Mouse (Mus musculus) retina, postnatal 1 day (tissue): ENCODE measurements around the gene Mesd.
A peak's percentile ranks its signal among the peaks of the same experiment; 100 is the strongest.
"Not testable (repeated sequence)": the region's sequence is repeated elsewhere in the genome, so short reads cannot be mapped to it uniquely, and the experiment has no call there.

Experiments used
- DNase-seq: peaks from one replicate; pipeline ENCODE4 v3.0.0-alpha.2; 2012

Gene Mesd

DNA sequence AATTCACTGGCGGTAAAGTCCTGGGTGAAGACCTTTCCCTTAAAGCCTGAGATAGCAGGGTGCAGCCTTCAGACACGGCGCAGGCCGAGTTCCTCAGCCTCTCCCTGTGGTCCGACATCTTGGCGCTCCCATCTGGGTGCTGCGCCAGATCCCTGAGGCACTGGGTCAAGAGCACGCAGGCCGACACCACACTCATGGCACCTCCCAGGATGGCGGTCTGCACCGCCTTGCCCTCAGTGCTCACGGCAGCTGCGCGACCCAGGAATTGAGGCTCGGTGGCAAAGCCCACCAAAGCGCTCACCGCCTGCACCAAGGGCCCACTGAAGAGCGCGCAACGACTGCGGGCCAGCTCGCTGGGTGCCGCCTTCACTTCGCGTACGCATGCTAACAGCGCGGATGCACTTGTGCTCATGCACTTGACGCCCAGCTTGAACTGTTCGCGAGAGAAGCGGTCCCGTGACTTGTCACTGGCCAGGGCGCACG, 2.1 kb upstream of the Mesd start:
- DNase-seq = no peak

GRCm38 (mm10) chr7:83882633-83883275, 1.5 kb upstream of the Mesd start:
- peak; percentile 66 for DNase-seq

DNA sequence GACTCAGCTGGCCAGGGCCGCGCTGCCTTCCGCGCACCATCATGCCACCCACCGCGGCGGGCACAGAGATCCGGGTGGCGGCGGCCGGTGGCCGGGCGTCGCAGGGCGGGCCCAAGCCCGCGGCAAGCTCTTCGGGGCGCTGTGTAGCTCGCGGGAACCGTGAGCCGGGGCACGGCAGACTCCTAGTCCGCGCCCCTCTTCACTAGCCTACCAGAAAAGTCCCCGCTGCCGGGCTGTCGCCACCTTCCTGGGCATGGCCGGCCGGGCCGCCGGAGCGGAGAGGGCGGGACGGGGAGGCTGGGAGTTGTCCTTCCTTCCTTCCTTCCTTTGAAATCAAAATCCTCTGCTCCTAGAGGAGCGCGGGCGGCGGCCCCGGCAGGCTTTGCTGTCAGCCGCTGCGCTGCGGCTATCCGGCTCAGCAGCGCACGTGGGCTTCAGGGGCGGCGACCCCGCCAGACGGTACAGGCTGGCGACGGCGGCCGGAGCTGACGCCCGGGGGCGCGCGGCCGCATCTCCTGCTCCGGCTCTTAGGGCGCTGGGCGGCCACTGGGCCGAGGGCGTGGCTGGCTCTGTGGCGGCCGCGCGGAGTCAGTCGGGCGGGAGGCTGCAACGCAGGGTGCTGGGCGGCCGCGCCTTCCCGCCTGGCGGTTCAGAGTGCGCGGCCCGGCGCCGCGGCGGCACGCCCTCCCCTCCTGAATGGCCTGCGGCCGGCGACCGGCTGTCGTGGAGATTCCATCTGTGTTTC, 818 bp upstream of the Mesd start:
- peak; percentile 87 for DNase-seq

DNA sequence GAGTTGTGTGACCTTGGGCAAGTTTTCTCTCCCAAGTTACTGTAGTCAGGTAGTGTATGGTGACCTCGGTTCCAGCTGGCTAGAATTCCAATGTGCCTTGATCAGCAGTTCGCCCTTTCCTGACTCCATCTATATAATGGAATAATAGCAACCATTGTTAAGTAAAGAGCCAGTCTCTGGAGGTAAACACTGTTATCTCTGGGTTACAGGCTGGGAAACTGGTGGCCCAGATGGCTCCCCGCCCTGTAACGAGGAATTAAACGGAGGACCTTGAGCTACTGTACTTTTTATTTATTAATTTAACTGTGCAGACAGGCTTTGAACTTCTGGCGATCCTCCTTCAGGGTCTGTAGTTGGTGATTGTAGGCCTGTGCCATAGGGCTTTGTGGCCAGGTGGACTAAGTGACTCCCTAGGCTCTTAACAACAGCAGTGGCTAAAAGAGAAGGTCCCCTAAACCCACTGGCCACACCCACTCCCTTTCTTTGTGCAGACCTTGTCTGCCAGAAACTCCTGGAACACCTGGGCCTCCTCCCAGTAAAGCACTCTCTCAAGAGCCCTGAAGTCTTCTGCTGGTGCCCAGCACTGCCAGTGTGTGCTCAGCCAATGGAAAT, 761 bp downstream of the Mesd start:
- no peak for DNase-seq

- no peak for DNase-seq
Measured at GRCm38 (mm10) chr7:83885835-83886234, 1.6 kb downstream of the Mesd start.

DNA sequence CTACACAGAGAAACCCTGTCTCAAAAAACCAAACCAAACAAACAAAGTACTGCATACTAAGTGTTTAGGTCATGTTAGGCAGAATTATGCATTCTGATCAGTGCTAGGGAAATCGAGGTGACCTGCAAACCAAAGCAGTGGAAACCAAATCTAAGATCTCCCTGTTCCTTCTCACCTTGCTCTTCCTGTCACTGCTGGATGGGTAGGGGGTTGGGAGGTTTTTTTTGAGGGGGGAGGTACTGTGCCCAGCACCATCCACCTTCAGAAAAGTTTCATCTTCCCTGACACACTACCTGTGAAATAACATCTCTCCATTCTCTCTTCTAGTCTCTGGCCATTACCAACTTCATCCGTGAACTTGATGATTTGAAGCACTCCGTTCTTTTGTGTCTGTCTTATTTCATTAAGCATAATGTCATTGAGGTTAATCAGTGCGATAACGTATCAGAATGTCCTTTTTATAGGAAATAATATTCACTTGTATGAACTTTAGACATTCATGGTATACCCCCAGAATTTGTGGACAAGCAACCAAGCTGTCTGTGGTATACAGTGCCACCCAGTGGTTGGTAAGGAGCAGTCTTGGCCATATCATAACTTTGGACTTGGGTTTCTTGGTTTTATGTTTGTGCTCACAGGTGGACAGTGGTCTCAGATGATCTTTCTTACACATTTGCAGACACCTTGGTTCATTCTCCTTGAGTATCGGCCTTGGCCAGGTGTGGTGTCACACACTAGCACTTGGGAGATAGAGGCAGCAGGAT, 2.3 kb downstream of the Mesd start:
- DNase-seq = peak; percentile 32

DNA sequence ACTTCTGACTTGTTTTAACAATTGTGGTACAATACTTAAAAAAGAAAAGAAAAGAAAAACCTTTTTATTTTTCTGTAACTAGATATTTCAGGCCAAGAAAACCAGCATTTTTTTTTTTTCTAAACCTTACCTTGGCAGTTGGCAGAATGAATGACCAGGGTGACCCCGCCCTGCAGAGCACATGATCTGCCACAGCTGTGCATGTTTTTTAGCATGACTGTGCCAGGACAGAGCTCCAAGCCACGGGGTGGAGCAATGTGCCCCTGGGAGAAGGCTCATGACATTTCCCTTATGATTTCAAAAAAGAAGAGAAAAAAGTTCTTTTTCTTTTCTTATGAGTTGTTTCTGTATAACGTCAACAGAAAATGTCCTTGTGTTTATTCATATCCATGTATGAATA, 5.1 kb downstream of the Mesd start:
- DNase-seq = no peak

GRCm38 (mm10) chr7:83889946-83890345, 5.7 kb downstream of the Mesd start:
- not testable (repeated sequence) for DNase-seq

- DNase-seq = peak; percentile 97
Measured at GRCm38 (mm10) chr7:83891433-83892332, 7.4 kb downstream of the Mesd start.

GRCm38 (mm10) chr7:83892333-83892669, 8.0 kb downstream of the Mesd start:
- DNase-seq = no peak

DNA sequence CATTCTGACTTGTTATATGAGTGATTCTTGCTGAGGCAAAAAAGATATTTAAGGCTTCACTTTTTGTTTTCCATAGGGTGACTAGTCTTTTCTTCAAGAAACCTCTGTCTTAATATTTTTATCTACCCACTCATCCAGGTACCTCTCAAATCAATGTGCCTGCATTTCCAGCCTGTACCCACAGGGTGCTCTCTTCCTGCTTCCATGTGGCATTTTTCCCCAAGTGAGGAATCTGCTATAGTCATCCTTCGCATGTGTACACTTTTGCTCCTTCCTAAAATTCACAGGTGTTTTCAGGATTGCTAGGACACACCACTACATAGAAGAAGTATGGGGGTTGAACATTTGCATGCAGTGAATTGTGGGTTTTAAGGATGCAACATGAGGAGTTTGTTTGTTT, 10.1 kb downstream of the Mesd start:
- DNase-seq = no peak

- DNase-seq = no peak
Measured at GRCm38 (mm10) chr7:83896077-83896740, 11.9 kb downstream of the Mesd start.

- no peak for DNase-seq
Measured at GRCm38 (mm10) chr7:83898267-83898666, 14.0 kb downstream of the Mesd start.

- DNase-seq = no peak
Measured at GRCm38 (mm10) chr7:83900519-83900918, 16.3 kb downstream of the Mesd start.

- no peak for DNase-seq
Measured at GRCm38 (mm10) chr7:83901425-83901824, 17.2 kb downstream of the Mesd start.

DNA sequence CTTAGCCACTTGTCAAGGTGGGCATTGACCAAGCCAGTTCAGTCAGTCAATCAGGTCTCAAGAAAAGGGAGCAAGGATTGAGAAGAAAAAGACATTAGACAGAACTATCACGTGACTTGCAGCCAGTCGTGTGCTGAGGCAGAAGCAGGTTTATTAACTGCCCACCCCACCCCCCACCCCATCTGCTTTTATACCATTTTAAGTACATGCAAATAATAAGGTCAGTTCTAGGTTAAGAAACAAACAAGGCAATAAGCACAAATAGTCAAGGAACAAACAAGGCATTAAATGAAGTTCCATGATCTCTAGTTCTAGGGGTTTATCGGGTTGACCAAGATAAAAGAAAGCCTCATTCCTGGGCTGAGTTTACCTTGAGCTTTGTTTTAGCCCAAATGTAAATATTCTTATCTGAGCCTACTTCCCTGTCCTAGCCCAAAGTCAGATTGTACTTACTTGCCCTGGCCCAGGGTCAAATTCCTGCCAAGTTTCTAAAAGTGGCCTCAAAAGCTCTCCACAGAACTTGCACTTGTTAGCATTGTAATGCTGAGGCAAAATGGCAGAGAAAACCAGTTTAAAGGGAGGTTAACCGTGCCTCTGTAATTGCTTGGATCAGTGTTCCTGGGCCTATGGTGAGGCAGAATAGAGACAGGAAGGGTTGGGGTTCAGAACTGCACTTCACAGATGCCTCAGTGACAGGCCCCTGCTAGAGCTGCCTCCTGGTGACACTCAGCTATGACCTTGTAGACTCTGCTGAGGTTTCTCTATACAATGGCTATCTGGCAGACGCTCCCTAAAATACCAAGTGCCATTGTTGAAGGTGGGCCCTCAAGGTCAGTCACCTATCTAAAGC, 18.3 kb downstream of the Mesd start:
- DNase-seq = no peak

GRCm38 (mm10) chr7:83904831-83905230, 20.6 kb downstream of the Mesd start:
- DNase-seq = no peak

DNA sequence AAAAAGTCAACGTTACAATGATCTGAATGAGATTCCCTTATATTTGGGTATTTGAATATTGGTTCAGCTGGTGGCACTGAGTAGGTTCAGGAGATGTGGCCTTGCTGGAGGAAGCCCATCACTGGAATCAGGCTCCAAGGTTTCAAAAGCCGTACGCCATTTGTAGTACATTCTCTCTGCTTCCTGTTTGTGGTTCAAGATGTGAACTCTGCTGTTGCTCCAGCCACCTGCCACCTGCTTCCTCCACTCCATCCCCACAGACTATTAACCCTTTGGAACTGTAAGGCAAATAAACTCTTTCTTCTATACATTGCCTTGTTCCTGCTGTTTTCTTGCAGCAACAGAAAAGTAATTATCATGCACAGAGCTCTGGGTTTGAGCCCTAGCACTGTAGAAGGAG, 27.6 kb downstream of the Mesd start:
- DNase-seq = no peak

DNA sequence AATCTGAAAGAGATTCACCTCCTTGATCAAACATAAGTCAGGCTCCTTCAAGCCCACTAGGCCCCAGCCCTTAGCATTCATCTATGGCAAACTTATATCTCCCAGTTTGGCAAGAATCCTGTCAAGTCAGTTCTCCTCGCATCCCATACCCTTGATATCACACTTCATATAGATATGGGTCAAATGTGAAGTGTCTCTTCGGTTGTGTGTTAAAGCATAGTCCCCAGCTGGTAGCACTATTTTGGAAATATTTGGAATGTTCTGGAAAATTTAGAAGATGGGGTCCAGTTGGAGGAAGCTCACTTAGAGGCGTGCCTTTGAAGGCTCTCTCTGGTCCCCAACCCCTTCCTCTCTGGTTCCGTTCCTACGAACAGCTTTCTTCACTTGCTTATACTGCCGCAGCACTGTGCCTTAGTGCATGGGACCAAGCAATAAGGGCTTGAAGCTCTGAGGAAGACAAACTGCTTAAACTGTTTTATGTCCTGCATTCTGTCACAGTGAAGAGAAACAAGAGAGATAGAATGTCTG, 29.2 kb downstream of the Mesd start:
- no peak for DNase-seq

DNA sequence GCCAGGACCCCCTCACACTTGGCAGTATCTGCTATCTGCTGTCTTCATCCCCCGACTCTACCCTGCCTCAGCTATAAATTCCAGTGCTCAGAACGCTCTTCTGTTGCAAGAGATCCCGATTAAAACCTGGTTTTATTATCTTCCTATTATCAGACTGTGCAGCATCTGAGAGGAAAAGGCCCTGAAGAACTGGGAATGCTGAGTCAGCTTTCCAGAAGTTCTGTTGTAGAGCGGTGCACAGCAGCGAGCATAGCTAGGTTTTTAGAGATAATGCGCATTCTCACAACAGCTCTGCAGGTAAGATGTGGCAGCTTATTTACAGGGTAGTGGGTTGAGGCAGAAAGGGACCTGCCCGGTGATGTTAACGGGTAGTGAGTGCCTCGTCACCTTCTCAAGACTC, 29.7 kb downstream of the Mesd start:
- no peak for DNase-seq

DNA sequence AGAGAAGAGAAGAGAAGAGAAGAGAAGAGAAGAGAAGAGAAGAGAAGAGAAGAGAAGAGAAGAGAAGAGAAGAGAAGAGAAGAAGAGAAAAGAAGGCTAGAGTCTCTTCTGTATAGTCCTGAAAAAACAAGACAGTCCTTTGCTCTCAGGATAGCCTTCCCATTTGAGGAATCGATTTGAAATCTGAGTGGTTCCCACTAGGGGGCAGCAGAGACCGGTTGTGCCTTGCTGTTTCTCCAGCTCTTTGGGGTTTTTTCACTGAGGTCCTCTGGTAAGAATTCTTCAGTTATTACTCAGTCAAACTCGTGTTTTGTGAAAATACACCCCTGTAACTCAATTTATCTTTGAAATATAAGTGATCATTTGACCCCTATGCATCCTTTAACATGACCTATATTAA, 30.3 kb downstream of the Mesd start:
- peak; percentile 81 for DNase-seq
